Mouse (Mus musculus): ENCODE results near the gene Per2. TPM values are rescaled to one million over a fixed set of nuclear protein-coding genes. Genes with fewer than 3 reads are reported as not detected.

The Per2 gene
- polyA plus RNA-seq, 1 experiment from 2014 or later = 4.1 TPM

DNA sequence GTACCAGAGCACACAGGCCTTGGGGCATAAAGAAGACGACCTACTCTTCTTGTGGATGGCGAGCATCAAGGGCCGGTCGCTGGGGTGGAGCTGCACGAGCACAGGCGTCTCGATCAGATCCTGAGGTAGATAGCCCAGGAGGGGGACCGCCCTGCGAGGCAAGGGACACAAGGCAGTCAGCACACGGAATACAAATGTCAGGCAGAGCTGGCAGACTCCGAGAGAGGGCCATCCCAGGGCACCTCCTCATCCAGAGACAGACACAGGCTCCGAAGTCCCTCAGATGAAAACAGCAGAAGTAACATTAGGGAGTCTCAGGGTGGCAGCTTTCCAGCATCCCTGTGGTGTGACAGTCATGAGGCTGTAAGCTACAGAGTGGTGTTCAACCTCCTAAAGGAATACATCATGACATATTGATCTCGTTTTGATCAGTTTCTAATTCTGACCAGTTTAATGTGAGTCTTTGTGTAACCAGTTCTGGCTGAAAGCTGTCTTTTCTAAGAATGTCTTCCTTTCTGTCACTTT, 23.5 kb downstream of the Per2 start:
- Histone ChIP-seq H3K9me3 (ENCODE audit: control insufficient read depth, low read length) (no peaks in the 10 kb centered on the region), H3K4me1 (ENCODE audit: control insufficient read depth, insufficient read depth, low read length) (no peaks in the 10 kb centered on the region), H3K27ac (ENCODE audit: low read depth, low read length) (no peak overlapping the region), H3K4me2 (ENCODE audit: low read depth) (no peak overlapping the region), H3K9ac (ENCODE audit: low read length) (no peak overlapping the region), H3K27me3 (ENCODE audit: control insufficient read depth, insufficient read depth, low read length) (no peaks in the 10 kb centered on the region), H3K4me3 (ENCODE audit: low read depth, low read length) (no peak overlapping the region), H3K36me3 (ENCODE audit: control insufficient read depth, insufficient read depth, low read length) (no peaks in the 10 kb centered on the region)
- no peak for DNase-seq (ENCODE audit: low spot score)
- 87% methylated on average over 13 of the region's 13 CpGs for WGBS
- no peak for ATAC-seq (ENCODE audit: insufficient read depth, low FRiP score, low TSS enrichment)

DNA sequence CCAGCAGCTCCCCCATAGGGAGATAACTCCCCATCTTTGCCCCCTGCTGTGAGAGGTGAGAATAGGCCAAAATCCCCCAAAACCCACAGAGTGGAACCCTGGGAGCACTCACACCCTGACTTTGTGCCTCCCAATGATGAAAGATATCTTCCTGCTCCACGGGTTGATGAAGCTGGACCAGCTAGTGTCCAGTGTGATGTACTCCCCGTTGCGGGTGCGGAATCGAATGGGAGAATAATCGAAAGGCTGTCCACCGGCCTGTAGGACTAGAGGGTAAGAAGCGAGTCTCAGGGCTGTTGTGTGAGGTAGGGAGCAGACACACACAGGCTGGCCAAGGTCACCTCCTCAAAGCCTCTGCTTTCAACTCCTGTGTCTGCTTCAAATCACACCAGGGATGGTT, 24.2 kb downstream of the Per2 start:
- ATAC-seq (ENCODE audit: insufficient read depth, low FRiP score, low TSS enrichment) (no peak), DNase-seq (ENCODE audit: low spot score) (no peak)
- Histone ChIP-seq H3K4me2 (ENCODE audit: low read depth) (no peak overlapping the region), H3K27ac (ENCODE audit: low read depth, low read length) (no peak overlapping the region), H3K9me3 (ENCODE audit: control insufficient read depth, low read length) (no peaks in the 10 kb centered on the region), H3K4me1 (ENCODE audit: control insufficient read depth, insufficient read depth, low read length) (no peaks in the 10 kb centered on the region), H3K36me3 (ENCODE audit: control insufficient read depth, insufficient read depth, low read length) (no peaks in the 10 kb centered on the region), H3K9ac (ENCODE audit: low read length) (no peak overlapping the region), H3K4me3 (ENCODE audit: low read depth, low read length) (no peak overlapping the region), H3K27me3 (ENCODE audit: control insufficient read depth, insufficient read depth, low read length) (no peaks in the 10 kb centered on the region)
- WGBS = 94% methylated on average over 8 of the region's 8 CpGs

GRCm38 (mm10) chr1:91430761-91431160, 28.4 kb downstream of the Per2 start:
- ATAC-seq (ENCODE audit: insufficient read depth, low FRiP score, low TSS enrichment) = no peak
- Histone ChIP-seq H3K4me3 (ENCODE audit: low read depth, low read length) (no peak overlapping the region), H3K4me2 (ENCODE audit: low read depth) (no peak overlapping the region), H3K4me1 (ENCODE audit: control insufficient read depth, insufficient read depth, low read length) (no peaks in the 10 kb centered on the region), H3K36me3 (ENCODE audit: control insufficient read depth, insufficient read depth, low read length) (no peaks in the 10 kb centered on the region), H3K27ac (ENCODE audit: low read depth, low read length) (no peak overlapping the region), H3K27me3 (ENCODE audit: control insufficient read depth, insufficient read depth, low read length) (no peaks in the 10 kb centered on the region), H3K9ac (ENCODE audit: low read length) (no peak overlapping the region), H3K9me3 (ENCODE audit: control insufficient read depth, low read length) (no peaks in the 10 kb centered on the region)
- WGBS = 86% methylated on average over 7 of the region's 7 CpGs
- no peak for DNase-seq (ENCODE audit: low spot score)

- no peaks in the 10 kb centered on the region for H3K4me1 ChIP-seq (ENCODE audit: control insufficient read depth, insufficient read depth, low read length)
- H3K9me3 ChIP-seq (ENCODE audit: control insufficient read depth, low read length) = no peaks in the 10 kb centered on the region
- H3K4me3 ChIP-seq (ENCODE audit: low read depth, low read length) = no peak overlapping the region
- H3K27ac ChIP-seq (ENCODE audit: low read depth, low read length) = no peak overlapping the region
- no peak overlapping the region for H3K9ac ChIP-seq (ENCODE audit: low read length)
- DNase-seq (ENCODE audit: low spot score) (no peak), ATAC-seq (ENCODE audit: insufficient read depth, low FRiP score, low TSS enrichment) (no peak)
- 94% methylated on average over 10 of the region's 10 CpGs for WGBS
- no peaks in the 10 kb centered on the region for H3K27me3 ChIP-seq (ENCODE audit: control insufficient read depth, insufficient read depth, low read length)
- H3K4me2 ChIP-seq (ENCODE audit: low read depth) = no peak overlapping the region
- H3K36me3 ChIP-seq (ENCODE audit: control insufficient read depth, insufficient read depth, low read length) = no peaks in the 10 kb centered on the region
These were observed 29.9 kb downstream of the Per2 start for GRCm38 (mm10) chr1:91429212-91429611.

- H3K4me1 ChIP-seq (ENCODE audit: control insufficient read depth, insufficient read depth, low read length) = no peaks in the 10 kb centered on the region
- DNase-seq (ENCODE audit: low spot score) (peak; percentile 83), ATAC-seq (ENCODE audit: insufficient read depth, low FRiP score, low TSS enrichment) (no peak)
- H3K4me3 ChIP-seq (ENCODE audit: low read depth, low read length) = no peak overlapping the region
- no peak overlapping the region for H3K27ac ChIP-seq (ENCODE audit: low read depth, low read length)
- no peaks in the 10 kb centered on the region for H3K36me3 ChIP-seq (ENCODE audit: control insufficient read depth, insufficient read depth, low read length)
- WGBS = 48% methylated on average over 4 of the region's 4 CpGs
- no peaks in the 10 kb centered on the region for H3K9me3 ChIP-seq (ENCODE audit: control insufficient read depth, low read length)
- H3K9ac ChIP-seq (ENCODE audit: low read length) = no peak overlapping the region
- H3K4me2 ChIP-seq (ENCODE audit: low read depth) = no peak overlapping the region
- no peaks in the 10 kb centered on the region for H3K27me3 ChIP-seq (ENCODE audit: control insufficient read depth, insufficient read depth, low read length)
These were observed 30.5 kb downstream of the Per2 start for GRCm38 (mm10) chr1:91428614-91429013.

DNA sequence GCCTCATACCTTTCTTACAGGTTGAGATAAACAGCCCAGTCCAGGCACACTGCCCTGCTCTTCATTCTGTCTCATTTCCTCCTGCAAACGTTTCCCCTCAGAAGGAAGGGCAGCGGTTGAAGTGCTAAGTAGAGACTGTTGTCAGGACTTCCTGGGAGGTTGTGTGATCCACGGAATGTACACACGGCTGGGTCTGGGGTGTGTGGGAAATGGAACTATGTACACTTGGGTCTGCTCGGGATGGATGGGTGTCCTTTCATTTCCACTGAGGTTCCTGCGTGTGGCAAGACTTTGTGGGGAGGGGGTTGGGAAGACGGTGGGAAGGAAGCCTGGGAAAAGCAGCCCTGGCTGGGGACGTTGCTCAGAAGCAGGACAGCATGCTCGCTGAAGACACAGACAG, 32.7 kb downstream of the Per2 start:
- Histone ChIP-seq H3K9ac (ENCODE audit: low read length) (no peak overlapping the region), H3K9me3 (ENCODE audit: control insufficient read depth, low read length) (no peaks in the 10 kb centered on the region), H3K27ac (ENCODE audit: low read depth, low read length) (no peak overlapping the region), H3K4me2 (ENCODE audit: low read depth) (no peak overlapping the region), H3K27me3 (ENCODE audit: control insufficient read depth, insufficient read depth, low read length) (no peaks in the 10 kb centered on the region), H3K4me1 (ENCODE audit: control insufficient read depth, insufficient read depth, low read length) (no peaks in the 10 kb centered on the region), H3K4me3 (ENCODE audit: low read depth, low read length) (no peak overlapping the region), H3K36me3 (ENCODE audit: control insufficient read depth, insufficient read depth, low read length) (no peaks in the 10 kb centered on the region)
- no peak for ATAC-seq (ENCODE audit: insufficient read depth, low FRiP score, low TSS enrichment)
- DNase-seq (ENCODE audit: low spot score) = no peak
- WGBS = 82% methylated on average over 9 of the region's 9 CpGs

DNA sequence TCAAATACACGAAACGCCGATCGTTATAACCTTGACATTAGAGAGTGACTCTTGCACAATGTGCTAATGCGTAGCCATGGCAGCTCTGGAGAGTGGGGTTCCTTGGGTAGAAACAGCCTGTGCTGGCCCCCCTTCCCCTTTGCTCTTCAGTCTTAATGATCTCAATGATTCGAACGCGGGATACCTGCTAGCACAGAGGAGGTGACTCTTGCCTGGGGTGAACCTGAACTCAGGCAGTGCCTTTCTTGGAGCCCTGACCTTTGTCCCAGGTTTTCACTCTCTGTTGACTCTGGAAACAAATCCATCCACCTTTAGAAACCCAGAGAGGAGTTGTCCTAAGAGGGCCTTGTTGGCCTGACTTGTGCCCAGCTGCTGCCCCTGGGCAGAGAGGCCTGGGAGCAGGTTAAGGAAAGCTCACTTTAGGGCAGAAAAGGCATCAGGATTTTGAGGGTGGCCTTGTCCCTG, 38.5 kb downstream of the Per2 start:
- DNase-seq (ENCODE audit: low spot score) = no peak
- H3K27ac ChIP-seq (ENCODE audit: low read depth, low read length) = no peak overlapping the region
- no peak overlapping the region for H3K4me3 ChIP-seq (ENCODE audit: low read depth, low read length)
- H3K27me3 ChIP-seq (ENCODE audit: control insufficient read depth, insufficient read depth, low read length) = no peaks in the 10 kb centered on the region
- H3K36me3 ChIP-seq (ENCODE audit: control insufficient read depth, insufficient read depth, low read length) = no peaks in the 10 kb centered on the region
- no peaks in the 10 kb centered on the region for H3K4me1 ChIP-seq (ENCODE audit: control insufficient read depth, insufficient read depth, low read length)
- 91% methylated on average over 8 of the region's 8 CpGs for WGBS
- H3K4me2 ChIP-seq (ENCODE audit: low read depth) = no peak overlapping the region
- no peaks in the 10 kb centered on the region for H3K9me3 ChIP-seq (ENCODE audit: control insufficient read depth, low read length)
- H3K9ac ChIP-seq (ENCODE audit: low read length) = no peak overlapping the region
- ATAC-seq (ENCODE audit: insufficient read depth, low FRiP score, low TSS enrichment) = no peak

DNA sequence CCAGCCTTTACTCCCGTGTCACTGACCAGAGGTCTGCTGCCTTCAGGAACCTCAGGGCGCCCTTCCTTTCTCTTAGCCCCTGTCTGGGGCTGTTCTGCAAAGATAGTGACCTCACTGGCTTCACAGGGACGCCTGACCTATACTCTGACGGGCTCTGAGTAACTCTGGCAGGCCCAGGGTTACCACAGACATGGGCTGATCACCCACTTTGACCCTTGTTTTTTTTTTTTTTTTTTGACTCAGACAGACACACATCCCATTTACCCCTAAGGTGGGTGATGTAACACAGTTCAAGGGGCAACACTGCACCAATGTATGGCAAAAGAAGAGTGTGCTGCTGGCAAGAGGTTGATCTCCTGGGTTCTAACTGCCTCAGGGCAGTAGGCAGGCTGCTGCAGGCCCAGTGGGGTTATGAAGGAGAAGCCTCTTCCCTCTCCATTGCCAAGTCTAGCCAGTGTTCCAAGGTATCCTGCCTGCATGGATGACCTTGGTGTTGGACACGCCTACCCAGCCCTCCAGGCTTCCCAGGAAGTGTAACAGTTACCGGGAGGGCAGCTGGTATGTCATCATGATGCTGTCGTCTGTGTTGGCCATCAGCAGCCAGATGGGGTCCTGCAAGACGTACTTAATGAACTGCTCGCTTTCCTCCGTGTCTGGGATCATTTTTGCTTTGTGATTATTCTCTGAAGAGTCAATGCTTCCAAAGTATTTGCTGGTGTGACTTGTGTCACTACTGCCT, 39.1 kb downstream of the Per2 start:
- no peaks in the 10 kb centered on the region for H3K36me3 ChIP-seq (ENCODE audit: control insufficient read depth, insufficient read depth, low read length)
- H3K4me3 ChIP-seq (ENCODE audit: low read depth, low read length) = no peak overlapping the region
- 72% methylated on average over 10 of the region's 10 CpGs for WGBS
- peaks cover 5% of the 10 kb centered on the region; the same call in 1 of the 2 replicates for H3K4me1 ChIP-seq (ENCODE audit: control insufficient read depth, insufficient read depth, low read length)
- H3K9ac ChIP-seq (ENCODE audit: low read length) = no peak overlapping the region
- ATAC-seq (ENCODE audit: insufficient read depth, low FRiP score, low TSS enrichment) = no peak
- no peak overlapping the region for H3K27ac ChIP-seq (ENCODE audit: low read depth, low read length)
- no peak overlapping the region for H3K4me2 ChIP-seq (ENCODE audit: low read depth)
- H3K27me3 ChIP-seq (ENCODE audit: control insufficient read depth, insufficient read depth, low read length) = no peaks in the 10 kb centered on the region
- DNase-seq (ENCODE audit: low spot score) = no peak
- H3K9me3 ChIP-seq (ENCODE audit: control insufficient read depth, low read length) = no peaks in the 10 kb centered on the region

DNA sequence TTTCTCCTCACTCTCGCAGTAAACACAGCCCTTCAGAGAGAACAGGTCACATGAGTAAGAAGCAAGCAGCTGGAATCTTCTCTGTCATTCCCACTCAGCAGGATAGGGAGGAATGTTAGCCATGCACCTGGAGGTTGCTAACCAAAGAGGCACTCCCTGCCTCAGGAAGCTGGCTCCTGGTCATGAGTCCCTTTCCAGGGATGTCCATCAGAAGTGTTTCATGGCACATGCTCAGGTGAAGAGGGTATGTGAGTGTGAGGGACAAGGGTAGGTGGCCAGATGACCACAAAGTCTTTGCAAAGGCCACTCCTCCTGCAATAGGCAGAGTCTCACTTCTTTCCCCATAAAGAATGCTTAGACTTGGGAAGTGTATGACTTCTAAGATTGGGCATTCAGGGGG, 41.1 kb downstream of the Per2 start:
- 78% methylated on average over 1 of the region's 1 CpGs for WGBS
- H3K4me1 ChIP-seq (ENCODE audit: control insufficient read depth, insufficient read depth, low read length) = peaks cover 16% of the 10 kb centered on the region; the same call in 1 of the 2 replicates
- DNase-seq (ENCODE audit: low spot score) = no peak
- H3K27me3 ChIP-seq (ENCODE audit: control insufficient read depth, insufficient read depth, low read length) = no peaks in the 10 kb centered on the region
- ATAC-seq (ENCODE audit: insufficient read depth, low FRiP score, low TSS enrichment) = no peak
- no peak overlapping the region for H3K9ac ChIP-seq (ENCODE audit: low read length)
- H3K4me2 ChIP-seq (ENCODE audit: low read depth) = no peak overlapping the region
- no peaks in the 10 kb centered on the region for H3K9me3 ChIP-seq (ENCODE audit: control insufficient read depth, low read length)
- H3K36me3 ChIP-seq (ENCODE audit: control insufficient read depth, insufficient read depth, low read length) = no peaks in the 10 kb centered on the region
- H3K27ac ChIP-seq (ENCODE audit: low read depth, low read length) = no peak overlapping the region
- H3K4me3 ChIP-seq (ENCODE audit: low read depth, low read length) = no peak overlapping the region

Data from neural tube, embryonic 11.5 days (tissue).